Mouse (Mus musculus) G1E (cell line): ENCODE data around the gene L3hypdh.
"Not testable (repeated sequence)": the region's sequence is repeated elsewhere in the genome, so short reads cannot be mapped to it uniquely, and the experiment has no call there.

Experiments used
- CTCF ChIP-seq: IDR thresholded peaks from 2 replicates; pipeline ENCODE4 v1.5.1; 2012; ENCODE audit warnings: low read depth, low read length, inconsistent platforms, mixed read lengths
- GATA2 ChIP-seq: IDR thresholded peaks from 2 replicates; pipeline ENCODE4 v1.6.1; 2012; ENCODE audit warnings: low read depth, low read length, inconsistent platforms, borderline replicate concordance
- TAL1 ChIP-seq: conservative IDR thresholded peaks from 2 replicates; pipeline ENCODE4 v1.6.1; 2012; ENCODE audit warnings: low read depth, low read length, inconsistent platforms, mixed read lengths

- not testable (repeated sequence) for TF ChIP-seq CTCF, TAL1, GATA2
Measured at GRCm38 (mm10) chr12:72050156-72050555, 35.1 kb downstream of the L3hypdh start.
